Mouse (Mus musculus): ENCODE measurements around the gene Diras1. TPM values are rescaled to one million over a fixed set of nuclear protein-coding genes. Genes with fewer than 3 reads are reported as not detected.

Gene Diras1
- polyA plus RNA-seq, 1 experiment from 2014 or later: not detected

- no peak for DNase-seq
- Histone ChIP-seq H3K4me3 (ENCODE audit: low read depth, low read length) (no peak overlapping the region), H3K36me3 (replicated peaks; ENCODE audit: insufficient read depth, low read length) (no peaks in the 10 kb centered on the region), H3K9ac (replicated peaks) (no peak overlapping the region), H3K4me2 (ENCODE audit: low read depth, low read length) (no peak overlapping the region), H3K27me3 (ENCODE audit: insufficient read depth, low read length) (peaks cover 7% of the 10 kb centered on the region), H3K27ac (ENCODE audit: low read depth) (no peak overlapping the region), H3K9me3 (ENCODE audit: low read length) (no peaks in the 10 kb centered on the region), H3K4me1 (ENCODE audit: insufficient read depth) (peaks cover 7% of the 10 kb centered on the region; the same call in 1 of the 2 replicates)
- TF ChIP-seq EP300 (IDR thresholded peaks at IDR 0.05; ENCODE audit: low read depth) (no peak), CTCF (IDR thresholded peaks at IDR 0.05; ENCODE audit: low read depth) (no peak)
- no peak for ATAC-seq
- 47% methylated on average over 14 of the region's 14 CpGs for WGBS (ENCODE audit: insufficient replicate concordance)
These were observed 27.4 kb downstream of the Diras1 start for GRCm38 (mm10) chr10:80998021-80998420.

GRCm38 (mm10) chr10:80997332-80997731 is 28.1 kb downstream of the Diras1 start:
- no peak for ATAC-seq
- no peak overlapping the region for H3K4me2 ChIP-seq (ENCODE audit: low read depth, low read length)
- H3K4me1 ChIP-seq (ENCODE audit: insufficient read depth): peaks cover 7% of the 10 kb centered on the region; the same call in 1 of the 2 replicates
- 73% methylated on average over 8 of the region's 8 CpGs for WGBS (ENCODE audit: insufficient replicate concordance)
- no peak overlapping the region for H3K4me3 ChIP-seq (ENCODE audit: low read depth, low read length)
- TF ChIP-seq EP300 (IDR thresholded peaks at IDR 0.05; ENCODE audit: low read depth): no peak
- DNase-seq: no peak
- no peaks in the 10 kb centered on the region for H3K36me3 ChIP-seq (replicated peaks; ENCODE audit: insufficient read depth, low read length)
- no peak overlapping the region for H3K27ac ChIP-seq (ENCODE audit: low read depth)
- peaks cover 8% of the 10 kb centered on the region for H3K27me3 ChIP-seq (ENCODE audit: insufficient read depth, low read length)
- H3K9me3 ChIP-seq (ENCODE audit: low read length): no peaks in the 10 kb centered on the region
- H3K9ac ChIP-seq (replicated peaks): no peak overlapping the region

- Histone ChIP-seq H3K27me3 (ENCODE audit: insufficient read depth, low read length) (peaks cover 8% of the 10 kb centered on the region), H3K36me3 (replicated peaks; ENCODE audit: insufficient read depth, low read length) (no peaks in the 10 kb centered on the region), H3K27ac (ENCODE audit: low read depth) (no peak overlapping the region), H3K9ac (replicated peaks) (no peak overlapping the region), H3K4me2 (ENCODE audit: low read depth, low read length) (no peak overlapping the region), H3K9me3 (ENCODE audit: low read length) (no peaks in the 10 kb centered on the region), H3K4me3 (ENCODE audit: low read depth, low read length) (no peak overlapping the region), H3K4me1 (ENCODE audit: insufficient read depth) (peaks cover 7% of the 10 kb centered on the region; the same call in 1 of the 2 replicates)
- no peak for TF ChIP-seq CTCF (IDR thresholded peaks at IDR 0.05; ENCODE audit: low read depth)
- no peak for TF ChIP-seq EP300 (IDR thresholded peaks at IDR 0.05; ENCODE audit: low read depth)
- DNase-seq (no peak), ATAC-seq (no peak)
- 83% methylated on average over 8 of the region's 8 CpGs for WGBS (ENCODE audit: insufficient replicate concordance)
These were observed 29.0 kb downstream of the Diras1 start for GRCm38 (mm10) chr10:80996501-80996900.

GRCm38 (mm10) chr10:80995091-80995632 is 30.3 kb downstream of the Diras1 start:
- no peaks in the 10 kb centered on the region for H3K36me3 ChIP-seq (replicated peaks; ENCODE audit: insufficient read depth, low read length)
- ATAC-seq (peak; percentile 54), DNase-seq (peak; percentile 82)
- peaks cover 8% of the 10 kb centered on the region for H3K27me3 ChIP-seq (ENCODE audit: insufficient read depth, low read length)
- H3K4me1 ChIP-seq (ENCODE audit: insufficient read depth): 0 out of 2 replicates have a peak, but pooled peaks cover 7% of the 10 kb centered on the region
- H3K27ac ChIP-seq (ENCODE audit: low read depth): no peak overlapping the region
- H3K9me3 ChIP-seq (ENCODE audit: low read length): no peaks in the 10 kb centered on the region
- peak; percentile 100 for TF ChIP-seq CTCF (IDR thresholded peaks at IDR 0.05; ENCODE audit: low read depth)
- no peak for TF ChIP-seq EP300 (IDR thresholded peaks at IDR 0.05; ENCODE audit: low read depth)
- no peak overlapping the region for H3K9ac ChIP-seq (replicated peaks)
- WGBS (ENCODE audit: insufficient replicate concordance): 9% methylated on average over 21 of the region's 21 CpGs
- no peak overlapping the region for H3K4me3 ChIP-seq (ENCODE audit: low read depth, low read length)
- peak overlapping the region; percentile 23 for H3K4me2 ChIP-seq (ENCODE audit: low read depth, low read length)

GRCm38 (mm10) chr10:80994621-80995020 is 30.8 kb downstream of the Diras1 start:
- DNase-seq: no peak
- Histone ChIP-seq H3K4me1 (ENCODE audit: insufficient read depth) (0 out of 2 replicates have a peak, but pooled peaks cover 6% of the 10 kb centered on the region), H3K27ac (ENCODE audit: low read depth) (no peak overlapping the region), H3K9me3 (ENCODE audit: low read length) (no peaks in the 10 kb centered on the region), H3K4me2 (ENCODE audit: low read depth, low read length) (no peak overlapping the region), H3K27me3 (ENCODE audit: insufficient read depth, low read length) (peaks cover 8% of the 10 kb centered on the region), H3K36me3 (replicated peaks; ENCODE audit: insufficient read depth, low read length) (no peaks in the 10 kb centered on the region), H3K9ac (replicated peaks) (no peak overlapping the region), H3K4me3 (ENCODE audit: low read depth, low read length) (no peak overlapping the region)
- WGBS (ENCODE audit: insufficient replicate concordance): 47% methylated on average over 4 of the region's 4 CpGs
- ATAC-seq: peak; percentile 71
- no peak for TF ChIP-seq EP300 (IDR thresholded peaks at IDR 0.05; ENCODE audit: low read depth)
- TF ChIP-seq CTCF (IDR thresholded peaks at IDR 0.05; ENCODE audit: low read depth): no peak

- 60% methylated on average over 5 of the region's 5 CpGs for WGBS (ENCODE audit: insufficient replicate concordance)
- Histone ChIP-seq H3K27me3 (ENCODE audit: insufficient read depth, low read length) (peaks cover 8% of the 10 kb centered on the region), H3K9me3 (ENCODE audit: low read length) (no peaks in the 10 kb centered on the region), H3K4me3 (ENCODE audit: low read depth, low read length) (no peak overlapping the region), H3K4me2 (ENCODE audit: low read depth, low read length) (no peak overlapping the region), H3K4me1 (ENCODE audit: insufficient read depth) (no peaks in the 10 kb centered on the region), H3K9ac (replicated peaks) (no peak overlapping the region), H3K27ac (ENCODE audit: low read depth) (no peak overlapping the region), H3K36me3 (replicated peaks; ENCODE audit: insufficient read depth, low read length) (no peaks in the 10 kb centered on the region)
- ATAC-seq: no peak
- TF ChIP-seq CTCF (IDR thresholded peaks at IDR 0.05; ENCODE audit: low read depth): no peak
- no peak for TF ChIP-seq EP300 (IDR thresholded peaks at IDR 0.05; ENCODE audit: low read depth)
- DNase-seq: no peak
These were observed 32.2 kb downstream of the Diras1 start for GRCm38 (mm10) chr10:80993276-80993675.
